Mouse (Mus musculus) T-helper 17 cell (primary cell): Measurements from ENCODE around the gene Cd72.

Source experiments
- in situ Hi-C, 2 experiments: fragments of 300-600 bp; cut with MboI, MseI; formaldehyde crosslinking; loops; 1 replicate in 1 of 2; 2 replicates in 1 of 2; pipeline ENCODE4 v1.15.1; 2025; ENCODE audit warnings: high pct_unique_total_duplicates in 2 of 2

Cd72 gene

DNA sequence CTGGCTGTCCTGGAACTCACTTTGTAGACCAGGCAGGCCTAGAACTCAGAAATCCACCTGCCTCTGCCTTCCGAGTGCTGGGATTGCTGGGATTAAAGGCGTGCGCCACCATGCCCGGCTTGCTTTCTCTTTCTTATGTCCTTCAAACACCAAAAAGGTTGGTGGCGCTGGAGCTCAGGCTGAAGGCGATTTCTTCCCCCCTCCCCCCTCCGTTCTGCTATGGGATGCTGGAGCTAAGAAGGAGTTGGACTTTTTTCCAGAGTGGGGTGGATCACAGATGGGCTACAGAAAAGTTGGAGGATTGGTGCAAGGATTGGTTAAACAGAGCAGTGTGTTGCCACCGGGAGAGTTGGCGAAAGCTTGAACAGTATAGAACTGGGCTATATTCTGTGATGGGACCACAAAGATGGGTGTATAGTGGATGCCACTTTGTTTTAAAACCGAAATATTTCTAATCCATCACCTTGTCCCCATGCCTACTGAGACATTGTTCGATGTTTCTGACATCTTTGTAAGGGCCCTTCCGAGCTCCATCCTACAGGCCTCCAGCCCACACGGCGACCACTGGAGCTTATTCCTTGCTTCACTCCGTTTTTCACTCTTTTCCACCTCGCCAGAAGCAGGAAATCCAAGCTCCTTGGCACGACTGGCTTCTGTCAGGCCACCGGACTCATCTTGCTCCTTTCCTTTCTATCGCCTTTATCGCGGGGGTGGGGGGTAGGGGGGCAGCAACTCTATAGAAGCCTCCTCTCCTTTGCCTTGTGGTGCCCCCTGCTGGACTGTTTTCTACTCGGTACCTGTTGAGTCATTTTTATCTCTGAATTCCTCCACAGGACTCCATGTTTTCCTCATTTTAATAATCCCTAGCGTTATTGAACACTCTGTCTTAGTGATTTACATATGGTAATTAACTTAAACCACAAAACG is 24.7 kb upstream of the Cd72 start:
- in situ Hi-C loops, result loop anchor here in 1 of 2 experiments (5.0 kb wide), 1 partner anchor 37 kb away; the partner anchor contains the start of gene Tesk1

DNA sequence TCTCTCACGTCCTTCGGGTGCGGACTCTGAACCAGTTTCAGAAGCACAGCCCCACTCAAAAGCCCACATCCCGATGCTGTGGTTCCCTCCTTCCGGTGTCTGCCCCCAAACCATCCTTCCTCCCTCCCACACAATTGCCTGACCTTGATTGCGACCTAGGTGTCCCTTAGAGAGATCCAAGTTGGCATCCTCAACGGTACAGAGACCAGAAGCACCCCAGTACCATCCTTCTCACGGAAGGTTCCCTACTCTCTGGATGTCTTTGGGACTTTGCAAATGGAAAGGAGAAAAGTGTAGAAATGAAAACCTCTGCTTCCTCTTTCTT is 24.1 kb upstream of the Cd72 start:
- in situ Hi-C loops, result loop anchor here in 1 of 2 experiments (5.0 kb wide), 1 partner anchor 36 kb away; the partner anchor contains the start of gene Tesk1

DNA sequence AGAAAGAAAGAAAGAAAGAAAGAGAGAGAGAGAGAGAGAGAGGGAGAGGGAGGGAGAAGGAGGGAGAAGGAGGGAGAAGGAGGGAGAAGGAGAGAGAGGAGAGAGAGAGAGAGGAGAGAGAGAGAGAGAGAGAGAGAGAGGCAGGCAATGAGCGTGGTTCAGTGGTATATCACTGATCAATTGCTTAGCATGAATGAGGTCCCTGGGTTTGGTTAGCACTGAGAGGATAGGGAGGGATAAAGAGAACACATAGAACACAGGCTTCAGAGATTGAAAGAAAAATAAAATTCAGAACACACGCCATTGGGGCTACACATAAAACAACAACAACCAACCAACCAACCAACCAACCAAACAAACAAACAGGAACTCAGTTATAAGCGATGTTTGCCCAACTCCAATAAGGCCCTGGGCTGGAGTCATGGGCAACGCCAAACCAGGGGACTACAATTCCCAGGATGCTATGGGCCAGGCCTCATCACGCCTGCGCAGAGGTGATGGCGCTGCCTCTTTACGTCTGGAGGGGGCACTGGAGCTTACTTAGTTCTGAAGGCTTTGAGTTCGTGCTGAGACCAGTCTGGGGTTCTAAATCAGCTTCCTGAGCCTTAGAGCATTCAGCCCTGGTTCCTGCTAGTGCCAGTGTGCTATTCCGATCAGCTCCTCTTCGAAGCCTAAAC is 23.6 kb upstream of the Cd72 start:
- in situ Hi-C loops, result loop anchor here in 1 of 2 experiments (5.0 kb wide), 1 partner anchor 36 kb away; the partner anchor contains the start of gene Tesk1

DNA sequence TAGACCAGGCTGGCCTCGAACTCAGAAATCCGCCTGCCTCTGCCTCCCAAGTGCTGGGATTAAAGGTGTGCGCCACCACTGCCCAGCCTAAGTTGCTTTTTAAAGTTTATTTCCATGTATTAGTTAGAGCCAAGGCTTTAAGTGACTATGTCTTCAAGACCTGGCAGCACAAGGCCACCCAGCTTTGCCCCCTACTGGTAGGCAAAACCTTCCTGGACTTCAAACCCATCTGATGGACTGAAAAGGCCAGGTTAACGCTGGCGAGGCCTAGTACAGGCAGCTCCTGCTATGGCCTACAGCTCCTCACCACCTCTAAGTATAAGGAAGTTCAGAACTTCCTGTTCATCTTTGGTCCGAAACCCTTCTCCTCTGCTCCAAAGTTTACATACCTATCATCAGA is 22.2 kb upstream of the Cd72 start:
- in situ Hi-C loops, result loop anchor here in 1 of 2 experiments (5.0 kb wide), 1 partner anchor 34 kb away; the partner anchor contains the start of gene Tesk1

DNA sequence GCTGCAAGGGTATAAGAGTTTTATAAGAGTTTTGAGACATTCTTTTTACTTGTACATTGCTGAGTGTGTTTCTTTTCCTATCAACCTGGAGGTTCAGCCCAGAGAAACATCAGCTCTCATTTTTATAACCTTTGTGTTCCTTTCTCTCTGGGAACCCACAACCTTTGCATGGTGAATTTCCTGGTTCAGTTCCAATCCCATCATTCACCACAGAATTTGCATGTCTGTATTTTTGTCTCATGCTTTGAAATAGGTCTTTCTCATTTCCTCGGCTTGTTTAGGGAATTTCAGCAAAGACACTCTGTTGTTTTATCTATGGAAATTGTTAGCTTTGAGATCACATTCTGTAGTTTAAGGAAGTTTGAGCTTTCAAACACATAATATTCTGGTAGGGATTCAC is 19.2 kb upstream of the Cd72 start:
- in situ Hi-C loops, result no loop called here

DNA sequence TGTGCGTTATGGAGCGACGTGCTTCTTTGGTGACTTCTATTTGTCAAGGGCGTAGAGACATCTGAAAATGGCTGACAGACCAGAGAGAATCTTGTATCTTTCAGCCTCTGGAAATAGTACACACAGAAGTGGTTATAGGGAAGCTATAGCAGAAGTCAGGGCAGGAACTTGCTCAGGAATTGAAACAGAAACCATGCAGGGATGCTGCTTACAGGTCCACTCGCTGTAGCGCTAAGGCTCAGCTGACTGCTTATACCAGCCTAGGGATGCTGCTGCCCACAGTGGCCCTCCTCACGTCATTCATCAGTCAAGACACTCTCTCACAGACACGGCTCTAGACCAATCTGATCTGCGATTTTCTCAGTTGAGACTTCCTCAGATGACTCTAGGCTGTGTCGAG is 15.9 kb upstream of the Cd72 start:
- in situ Hi-C loops, result no loop called here

DNA sequence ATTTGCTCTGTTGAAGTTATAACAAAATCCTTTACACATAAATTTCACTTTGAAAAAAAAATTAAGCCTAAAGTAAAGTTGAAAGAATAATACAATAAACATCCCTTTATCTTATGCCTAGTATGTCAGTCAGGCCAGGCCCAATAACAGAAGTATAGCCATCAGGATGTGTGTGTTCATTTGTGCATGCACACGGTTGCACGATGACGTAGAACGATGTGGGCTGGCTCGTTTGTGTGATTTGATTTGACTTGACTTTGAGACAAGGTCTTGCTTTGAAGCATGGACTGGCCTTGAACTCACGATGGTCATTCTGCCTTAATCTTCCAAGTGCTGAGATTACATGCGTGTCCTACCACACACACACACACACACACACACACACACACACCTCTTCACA is 12.4 kb upstream of the Cd72 start:
- in situ Hi-C loops, result no loop called here

DNA sequence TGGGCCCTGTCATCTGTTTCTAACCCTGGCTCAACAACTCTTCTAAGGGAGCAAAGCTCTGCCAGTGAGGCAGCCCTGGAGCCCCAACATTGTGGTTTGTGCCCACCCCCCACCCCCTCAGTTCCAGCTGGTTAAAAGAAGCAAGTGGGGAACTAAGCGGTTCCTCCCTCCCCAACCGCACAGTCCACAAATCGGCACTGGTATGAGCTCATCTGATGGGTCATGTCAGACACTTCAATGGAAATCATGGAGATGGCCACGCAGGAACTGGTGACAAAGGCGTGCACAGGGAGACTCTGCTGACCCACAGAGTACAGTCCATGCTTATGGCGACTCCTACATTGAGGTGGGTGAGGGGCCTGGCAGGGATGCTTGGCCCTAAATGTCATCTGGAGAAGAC is 11.5 kb upstream of the Cd72 start:
- in situ Hi-C loops, result no loop called here

DNA sequence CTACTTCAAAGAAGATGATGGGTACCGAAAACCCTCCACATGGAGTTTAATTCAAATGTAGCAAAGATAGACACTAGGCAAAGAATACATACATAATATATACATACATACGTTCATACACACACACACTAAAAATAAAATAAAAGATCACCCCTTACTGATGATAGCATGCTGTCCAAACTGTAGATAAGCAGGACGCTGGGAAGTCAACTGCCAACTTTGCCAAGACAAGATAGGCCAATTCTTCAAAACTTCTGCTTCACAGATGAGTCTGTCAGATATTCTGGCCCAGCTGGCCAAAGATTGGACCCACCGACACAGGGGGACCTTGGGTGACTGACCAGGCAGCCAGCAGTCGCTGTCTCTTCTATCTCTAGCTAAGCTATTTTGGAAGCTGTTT is 8.7 kb upstream of the Cd72 start:
- in situ Hi-C loops, result no loop called here

DNA sequence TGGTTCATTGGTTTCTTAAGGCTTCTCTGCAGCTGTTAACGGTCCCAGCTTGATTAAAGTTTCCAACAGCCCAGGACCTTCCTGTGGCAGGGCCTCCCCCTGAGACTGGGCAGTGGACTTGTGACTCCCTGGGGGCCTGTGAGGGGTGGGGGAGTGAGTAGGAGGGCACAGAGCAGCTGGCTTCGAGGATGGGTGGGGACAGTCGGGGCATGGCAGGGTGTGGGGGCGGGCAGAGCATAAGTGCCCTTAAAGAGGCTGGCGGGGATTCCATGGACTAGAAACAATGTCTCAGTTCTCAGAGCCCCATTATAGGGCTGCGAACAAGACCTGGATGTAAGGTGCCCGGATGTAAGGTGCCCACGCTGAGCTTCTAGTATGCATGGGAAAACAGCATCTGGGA is 2.7 kb upstream of the Cd72 start:
- in situ Hi-C loops, result no loop called here

DNA sequence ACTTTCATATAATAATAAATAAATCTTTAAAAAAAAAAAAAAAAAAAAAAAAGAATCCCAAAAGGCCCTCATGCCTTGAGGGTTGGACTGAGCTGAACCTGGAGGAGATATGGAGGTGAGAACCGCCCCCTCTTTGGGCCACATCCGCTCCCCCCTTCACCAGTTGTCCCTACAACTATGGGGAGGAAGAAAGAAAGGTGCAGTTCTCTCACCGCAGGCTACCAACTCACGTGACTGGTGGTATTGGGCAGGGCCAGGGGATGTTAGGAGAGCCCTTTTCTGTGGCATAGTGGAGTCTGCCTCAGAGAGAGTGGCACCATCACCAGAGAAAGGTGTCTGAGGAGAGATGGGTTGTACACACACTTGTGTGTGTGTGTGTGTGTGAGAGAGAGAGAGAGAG is 2.0 kb upstream of the Cd72 start:
- in situ Hi-C loops, result no loop called here

DNA sequence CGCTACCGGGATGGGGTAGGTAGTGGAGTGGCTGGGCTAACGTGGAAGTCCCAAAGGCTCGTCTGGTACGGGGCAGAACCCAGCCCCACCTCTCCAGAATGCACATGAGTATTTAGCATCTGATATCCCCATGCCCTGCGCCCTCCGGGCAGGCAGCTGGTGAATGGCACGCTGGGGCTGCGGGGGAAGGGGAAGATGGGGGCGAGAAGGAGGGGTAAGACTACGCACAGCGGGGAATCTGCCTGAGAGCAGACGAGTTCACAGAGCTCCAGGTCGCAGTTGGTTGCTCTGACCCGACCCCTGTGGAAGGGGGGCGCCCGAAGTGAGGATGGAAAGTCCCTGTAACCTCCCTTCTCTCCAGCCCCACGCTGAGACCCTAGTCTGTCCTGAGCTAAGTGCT is 1.0 kb downstream of the Cd72 start:
- in situ Hi-C loops, result no loop called here

DNA sequence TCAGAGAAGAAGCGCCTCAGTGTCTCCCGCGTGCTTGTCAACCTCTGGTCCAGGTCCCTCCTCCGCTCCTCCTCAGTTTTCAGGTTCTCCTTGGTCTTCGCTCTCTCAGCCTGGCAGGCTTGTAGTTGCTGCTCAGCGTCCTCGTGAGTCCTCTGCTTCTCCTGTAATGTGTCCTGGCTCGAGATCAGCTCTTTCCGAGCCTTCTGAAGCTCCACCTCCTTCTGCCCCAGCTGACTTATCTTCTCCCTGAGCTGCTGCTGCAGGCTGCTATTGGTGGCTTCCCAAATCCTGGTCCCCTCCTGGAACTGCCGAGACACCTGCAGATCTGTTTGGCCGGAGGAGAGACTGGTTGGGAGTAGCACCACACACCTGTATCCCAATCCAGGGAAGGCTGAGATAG is 2.1 kb downstream of the Cd72 start:
- in situ Hi-C loops, result no loop called here

DNA sequence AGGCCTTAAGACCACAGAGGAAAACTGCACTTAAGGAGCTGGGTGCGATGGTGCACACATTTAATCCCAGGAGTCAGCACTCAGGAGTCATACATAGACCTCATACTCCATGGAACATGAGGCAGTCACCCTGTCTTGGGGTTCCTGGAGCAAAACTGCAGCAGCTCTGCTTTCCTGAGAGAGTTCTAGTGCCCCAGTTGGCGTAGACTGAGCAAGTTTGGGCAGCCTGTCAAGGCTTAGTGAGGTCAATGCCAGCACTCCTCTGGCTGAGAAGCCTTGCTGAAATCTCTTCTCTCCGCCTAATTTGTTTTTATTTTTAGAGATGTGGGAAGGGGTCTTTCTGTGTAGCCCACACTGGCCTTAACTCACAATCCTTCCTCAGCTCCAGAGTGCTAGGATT is 5.9 kb downstream of the Cd72 start:
- in situ Hi-C loops, result loop anchor here (10.0 to 25.0 kb wide), 3 partner anchors 436 to 1736 kb away; partner anchors contain the start of genes Dctn3 (in 2 of the 2), Fancg (in 1 of the 2), Rpp25l (in 1 of the 2) and Vcp (in 1 of the 2)

DNA sequence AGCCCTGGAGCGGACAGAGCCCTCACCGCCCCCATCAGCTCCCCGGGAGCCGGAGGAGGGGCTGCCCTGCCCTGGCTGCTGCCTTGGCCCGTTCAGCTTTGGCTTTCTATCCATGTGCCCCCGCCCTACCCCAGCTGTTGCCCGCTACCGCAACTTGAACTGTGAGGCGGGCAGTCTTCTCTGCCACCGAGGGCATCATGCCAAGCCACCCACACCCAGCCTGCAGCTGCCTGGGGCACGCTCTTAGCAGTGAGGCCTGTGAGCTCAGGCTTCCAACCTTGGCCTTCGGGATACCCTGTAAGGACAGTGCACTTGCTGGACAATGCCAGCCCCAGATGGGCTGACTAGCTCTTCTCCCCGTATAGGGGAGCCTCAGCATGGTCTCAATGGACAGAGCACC is 7.2 kb downstream of the Cd72 start:
- in situ Hi-C loops, result loop anchor here (10.0 to 25.0 kb wide), 3 partner anchors 435 to 1735 kb away; partner anchors contain the start of genes Dctn3 (in 2 of the 2), Fancg (in 1 of the 2), Rpp25l (in 1 of the 2) and Vcp (in 1 of the 2)

DNA sequence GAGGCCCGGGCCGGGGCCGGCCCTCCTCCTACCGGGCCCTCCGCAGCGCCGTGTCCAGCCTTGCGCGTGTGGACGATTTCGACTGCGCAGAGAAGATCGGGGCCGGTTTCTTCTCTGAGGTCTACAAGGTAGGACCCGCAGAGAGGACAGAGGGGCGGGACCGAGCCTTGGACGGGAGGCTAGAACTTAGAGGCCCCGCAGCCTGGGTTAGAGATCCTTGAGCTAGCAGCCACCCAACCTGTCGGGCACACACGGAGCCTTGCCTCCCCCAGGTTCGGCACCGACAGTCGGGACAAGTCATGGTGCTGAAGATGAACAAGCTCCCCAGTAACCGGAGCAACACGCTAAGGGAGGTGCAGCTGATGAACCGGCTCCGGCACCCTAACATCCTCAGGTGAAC is 10.9 kb downstream of the Cd72 start:
- in situ Hi-C loops, result loop anchor here (5.0 to 25.0 kb wide), 5 partner anchors 34 to 1731 kb away; partner anchors contain the start of genes Dctn3 (in 2 of the 2), Fancg (in 1 of the 2), Rpp25l (in 1 of the 2) and Sit1 (in 1 of the 2)

DNA sequence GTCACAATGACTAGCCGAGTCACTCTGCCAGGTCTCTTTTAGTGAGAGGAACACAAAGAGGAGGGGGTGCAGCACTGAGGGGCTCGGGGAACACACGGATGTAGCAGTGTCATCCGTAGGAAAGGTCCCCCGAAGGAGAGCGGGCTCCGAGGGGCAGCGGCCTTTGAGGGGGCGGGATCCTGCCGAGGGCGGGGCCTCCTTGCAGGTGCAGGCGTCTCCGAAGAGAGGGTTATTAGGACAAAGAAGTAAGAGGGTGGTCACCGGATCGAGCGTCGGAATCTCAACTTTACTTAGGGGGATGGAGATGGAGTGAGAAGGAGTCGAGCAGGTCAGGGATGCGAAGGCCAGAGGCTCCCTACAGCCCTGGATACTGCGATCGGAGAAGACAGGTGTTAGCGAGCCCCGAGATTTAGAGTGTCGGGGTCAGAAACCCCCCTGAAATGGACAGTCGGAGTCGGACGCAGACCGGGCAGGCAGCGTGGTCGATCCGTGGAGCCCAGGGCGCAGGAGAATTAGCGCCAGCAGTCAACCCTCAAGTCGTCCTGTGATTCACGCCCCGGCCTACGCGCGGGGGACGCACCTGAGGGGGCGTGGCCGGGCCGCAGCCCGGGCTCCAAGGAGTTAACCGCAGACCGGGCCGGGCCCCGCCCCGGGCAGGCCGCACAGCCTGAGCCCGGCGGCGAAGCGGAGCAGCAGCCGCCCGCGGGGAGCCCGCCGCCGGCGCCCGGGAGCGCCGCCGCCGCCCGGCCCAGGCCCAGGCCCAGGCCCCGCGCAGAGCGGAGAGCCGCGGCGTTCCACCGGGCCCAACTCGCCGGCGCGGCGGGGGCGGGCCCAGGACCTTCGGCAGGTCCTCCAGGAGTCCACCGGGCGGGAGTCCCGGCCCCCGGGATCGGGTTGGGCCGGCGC is 11.7 kb downstream of the Cd72 start:
- in situ Hi-C loops, result loop anchor here (5.0 to 25.0 kb wide), 5 partner anchors 35 to 1730 kb away; partner anchors contain the start of genes Dctn3 (in 2 of the 2), Fancg (in 1 of the 2), Rpp25l (in 1 of the 2) and Sit1 (in 1 of the 2)

DNA sequence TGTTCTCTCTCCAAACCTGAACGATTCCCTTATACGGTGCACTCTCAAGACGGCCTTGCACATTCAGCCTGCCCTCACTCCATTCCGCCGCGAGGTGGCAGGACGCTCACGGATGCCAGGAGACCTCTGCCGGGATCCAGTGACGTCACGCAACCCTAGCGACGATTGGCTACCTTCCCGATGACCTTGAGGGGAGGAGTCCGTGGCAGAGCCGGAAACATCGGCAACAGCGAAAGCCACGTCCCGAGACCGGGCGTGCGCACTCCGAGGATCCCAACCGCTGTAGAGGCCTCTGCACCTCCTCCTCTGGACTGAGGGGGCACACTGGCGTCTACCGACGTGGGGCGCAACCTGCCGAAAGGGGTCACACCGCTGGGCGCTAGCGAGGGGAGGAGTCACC is 12.4 kb downstream of the Cd72 start:
- in situ Hi-C loops, result loop anchor here (5.0 to 25.0 kb wide), 5 partner anchors 35 to 1730 kb away; partner anchors contain the start of genes Dctn3 (in 2 of the 2), Fancg (in 1 of the 2), Rpp25l (in 1 of the 2) and Sit1 (in 1 of the 2)

DNA sequence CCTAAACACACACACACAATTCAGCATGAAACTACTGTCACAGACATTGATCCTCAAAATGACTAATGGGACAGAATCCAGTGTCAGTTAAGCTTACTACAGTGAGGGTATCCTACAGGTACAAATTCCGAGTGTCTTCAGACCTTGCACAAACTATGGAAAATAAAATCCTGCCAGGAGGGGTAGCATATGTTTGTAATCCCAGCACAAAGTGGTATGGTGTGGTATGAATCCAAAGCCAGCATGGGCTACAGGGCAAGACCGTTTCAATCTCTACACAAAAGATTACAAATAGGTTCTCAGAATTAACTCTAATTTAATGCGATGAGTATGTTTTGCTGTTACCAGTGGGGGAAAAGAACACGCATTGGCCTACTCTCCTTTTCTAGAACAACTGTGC is 12.8 kb downstream of the Cd72 start, which contains the start of gene Tesk1:
Gene Tesk1 (plus strand): TSS at position 301 of the 400 bp plus-strand sequence.
- in situ Hi-C loops, result loop anchor here (5.0 to 25.0 kb wide), 5 partner anchors 36 to 1729 kb away; partner anchors contain the start of genes Dctn3 (in 2 of the 2), Fancg (in 1 of the 2), Rpp25l (in 1 of the 2) and Sit1 (in 1 of the 2)

DNA sequence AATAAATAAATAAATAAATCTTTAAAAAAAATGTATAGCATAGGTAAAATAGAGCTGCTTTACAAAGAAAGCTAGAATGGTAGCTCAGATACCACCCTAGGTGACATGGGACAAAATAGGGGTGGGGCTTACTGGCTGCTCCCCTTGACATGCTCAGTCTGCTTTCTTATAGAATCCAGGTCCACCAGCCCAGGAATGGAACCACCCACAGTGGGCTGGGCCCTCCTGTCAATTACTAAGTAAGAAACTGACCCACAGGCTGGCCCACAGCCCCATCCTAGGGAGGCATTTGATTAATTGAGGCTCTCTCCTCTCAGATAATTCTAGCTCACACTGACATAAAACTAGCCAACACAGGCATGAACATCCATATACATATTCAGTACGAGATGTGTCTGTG is 21.6 kb downstream of the Cd72 start:
- in situ Hi-C loops, result loop anchor here (25.0 kb wide), 2 partner anchors 421 to 1721 kb away; partner anchors contain the start of genes Dctn3 (in 1 of the 2), Fancg (in 1 of the 2), Rpp25l (in 1 of the 2) and Vcp (in 1 of the 2)
